Mouse (Mus musculus): ENCODE measurements around the gene Casd1. TPM values are rescaled to one million over a fixed set of nuclear protein-coding genes. Genes with fewer than 3 reads are reported as not detected.
A peak's percentile ranks its signal among the peaks of the same experiment; 100 is the strongest.

The Casd1 gene
- polyA plus RNA-seq, 1 experiment from 2014 or later, result 41.1 TPM

GRCm38 (mm10) chr6:4587946-4588345, 12.7 kb upstream of the Casd1 start:
- no peak overlapping the region for H3K9ac ChIP-seq (replicated peaks)
- H3K36me3 ChIP-seq, result no peaks in the 10 kb centered on the region
- no peak overlapping the region for H3K27ac ChIP-seq (replicated peaks)
- H3K4me1 ChIP-seq, result no peaks in the 10 kb centered on the region
- 69% methylated on average over 4 of the region's 4 CpGs for WGBS
- no peak for ATAC-seq (ENCODE audit: low FRiP score, low read depth)
- H3K4me3 ChIP-seq, result no peak overlapping the region
- H3K27me3 ChIP-seq, result peaks cover 14% of the 10 kb centered on the region; the same call in 1 of the 2 replicates
- no peaks in the 10 kb centered on the region for H3K9me3 ChIP-seq
- no peak overlapping the region for H3K4me2 ChIP-seq (replicated peaks)

- 94% methylated on average over 3 of the region's 3 CpGs for WGBS
- no peak overlapping the region for H3K4me2 ChIP-seq (replicated peaks)
- H3K9me3 ChIP-seq, result no peaks in the 10 kb centered on the region
- H3K4me3 ChIP-seq, result no peak overlapping the region
- H3K4me1 ChIP-seq, result no peaks in the 10 kb centered on the region
- H3K36me3 ChIP-seq, result no peaks in the 10 kb centered on the region
- ATAC-seq (ENCODE audit: low FRiP score, low read depth), result no peak
- H3K27ac ChIP-seq (replicated peaks), result no peak overlapping the region
- H3K27me3 ChIP-seq, result peaks cover 14% of the 10 kb centered on the region; the same call in 1 of the 2 replicates
- H3K9ac ChIP-seq (replicated peaks), result no peak overlapping the region
These were observed 11.9 kb upstream of the Casd1 start for GRCm38 (mm10) chr6:4588722-4589121.

- H3K4me2 ChIP-seq (replicated peaks), result no peak overlapping the region
- WGBS, result 66% methylated on average over 8 of the region's 8 CpGs
- H3K9ac ChIP-seq (replicated peaks), result no peak overlapping the region
- H3K36me3 ChIP-seq, result no peaks in the 10 kb centered on the region
- H3K4me1 ChIP-seq, result no peaks in the 10 kb centered on the region
- no peak overlapping the region for H3K27ac ChIP-seq (replicated peaks)
- no peak overlapping the region for H3K4me3 ChIP-seq
- no peaks in the 10 kb centered on the region for H3K9me3 ChIP-seq
- H3K27me3 ChIP-seq, result peaks cover 13% of the 10 kb centered on the region; the same call in 1 of the 2 replicates
- ATAC-seq (ENCODE audit: low FRiP score, low read depth), result no peak
These were observed 10.6 kb upstream of the Casd1 start for GRCm38 (mm10) chr6:4590089-4590488.

- Histone ChIP-seq H3K36me3 (no peaks in the 10 kb centered on the region), H3K9ac (replicated peaks) (no peak overlapping the region), H3K27ac (replicated peaks) (no peak overlapping the region), H3K9me3 (no peaks in the 10 kb centered on the region), H3K4me1 (peaks cover 18% of the 10 kb centered on the region), H3K27me3 (no peaks in the 10 kb centered on the region), H3K4me2 (replicated peaks) (no peak overlapping the region), H3K4me3 (no peak overlapping the region)
- WGBS, result 66% methylated on average over 4 of the region's 4 CpGs
- no peak for ATAC-seq (ENCODE audit: low FRiP score, low read depth)
These were observed 2.9 kb upstream of the Casd1 start for GRCm38 (mm10) chr6:4597711-4598110.

- WGBS, result 34% methylated on average over 7 of the region's 7 CpGs
- peak overlapping the region; percentile 73 for H3K4me3 ChIP-seq
- no peaks in the 10 kb centered on the region for H3K27me3 ChIP-seq
- peak; percentile 5; the same call in 1 of the 2 replicates for ATAC-seq (ENCODE audit: low FRiP score, low read depth)
- peaks cover 25% of the 10 kb centered on the region for H3K4me1 ChIP-seq
- H3K9me3 ChIP-seq, result no peaks in the 10 kb centered on the region
- H3K4me2 ChIP-seq (replicated peaks), result peak overlapping the region; percentile 90
- H3K27ac ChIP-seq (replicated peaks), result peak overlapping the region; percentile 95
- peak overlapping the region; percentile 92; the same call in 1 of the 2 replicates for H3K9ac ChIP-seq (replicated peaks)
- H3K36me3 ChIP-seq, result no peaks in the 10 kb centered on the region
These were observed 468 bp upstream of the Casd1 start for GRCm38 (mm10) chr6:4600085-4600657.

- no peaks in the 10 kb centered on the region for H3K36me3 ChIP-seq
- H3K4me2 ChIP-seq (replicated peaks), result peak overlapping the region; percentile 90
- H3K27ac ChIP-seq (replicated peaks), result peak overlapping the region; percentile 95
- peak; percentile 82 for ATAC-seq (ENCODE audit: low FRiP score, low read depth)
- H3K9me3 ChIP-seq, result no peaks in the 10 kb centered on the region
- no peaks in the 10 kb centered on the region for H3K27me3 ChIP-seq
- H3K9ac ChIP-seq (replicated peaks), result peak overlapping the region; percentile 92
- 3% methylated on average over 58 of the region's 58 CpGs for WGBS
- peaks cover 25% of the 10 kb centered on the region for H3K4me1 ChIP-seq
- H3K4me3 ChIP-seq, result peak overlapping the region; percentile 73
These were observed 775 bp downstream of the Casd1 start for GRCm38 (mm10) chr6:4601297-4601931.

GRCm38 (mm10) chr6:4602012-4602411, 1.4 kb downstream of the Casd1 start:
- ATAC-seq (ENCODE audit: low FRiP score, low read depth), result no peak
- H3K4me3 ChIP-seq, result peak overlapping the region; percentile 73
- no peak overlapping the region for H3K9ac ChIP-seq (replicated peaks)
- no peaks in the 10 kb centered on the region for H3K36me3 ChIP-seq
- no peaks in the 10 kb centered on the region for H3K9me3 ChIP-seq
- no peaks in the 10 kb centered on the region for H3K27me3 ChIP-seq
- peaks cover 27% of the 10 kb centered on the region for H3K4me1 ChIP-seq
- peak overlapping the region; percentile 90 for H3K4me2 ChIP-seq (replicated peaks)
- H3K27ac ChIP-seq (replicated peaks), result no peak overlapping the region; the same call in 1 of the 2 replicates
- WGBS, result 64% methylated on average over 5 of the region's 5 CpGs

- Histone ChIP-seq H3K9ac (replicated peaks) (no peak overlapping the region), H3K36me3 (no peaks in the 10 kb centered on the region), H3K27me3 (no peaks in the 10 kb centered on the region), H3K4me2 (replicated peaks) (no peak overlapping the region), H3K4me3 (no peak overlapping the region), H3K4me1 (peaks cover 19% of the 10 kb centered on the region; the same call in 1 of the 2 replicates), H3K9me3 (no peaks in the 10 kb centered on the region), H3K27ac (replicated peaks) (no peak overlapping the region)
- ATAC-seq (ENCODE audit: low FRiP score, low read depth), result no peak
- 94% methylated on average over 4 of the region's 4 CpGs for WGBS
These were observed 5.8 kb downstream of the Casd1 start for GRCm38 (mm10) chr6:4606394-4606793.

GRCm38 (mm10) chr6:4610216-4610896, 9.7 kb downstream of the Casd1 start:
- Histone ChIP-seq H3K27me3 (no peaks in the 10 kb centered on the region), H3K36me3 (peaks cover 8% of the 10 kb centered on the region; the same call in 1 of the 2 replicates), H3K4me1 (0 out of 2 replicates have a peak, but pooled peaks cover 6% of the 10 kb centered on the region), H3K9ac (replicated peaks) (no peak overlapping the region), H3K4me2 (replicated peaks) (no peak overlapping the region), H3K4me3 (no peak overlapping the region), H3K9me3 (no peaks in the 10 kb centered on the region), H3K27ac (replicated peaks) (no peak overlapping the region)
- no peak for ATAC-seq (ENCODE audit: low FRiP score, low read depth)
- WGBS, result 85% methylated on average over 4 of the region's 4 CpGs

GRCm38 (mm10) chr6:4611853-4612252, 11.2 kb downstream of the Casd1 start:
- H3K4me3 ChIP-seq, result no peak overlapping the region
- H3K9ac ChIP-seq (replicated peaks), result no peak overlapping the region
- 0 out of 2 replicates have a peak, but pooled peaks cover 5% of the 10 kb centered on the region for H3K4me1 ChIP-seq
- H3K27ac ChIP-seq (replicated peaks), result no peak overlapping the region
- WGBS, result 88% methylated on average over 4 of the region's 4 CpGs
- H3K9me3 ChIP-seq, result no peaks in the 10 kb centered on the region
- H3K27me3 ChIP-seq, result no peaks in the 10 kb centered on the region
- H3K36me3 ChIP-seq, result peaks cover 8% of the 10 kb centered on the region; the same call in 1 of the 2 replicates
- no peak for ATAC-seq (ENCODE audit: low FRiP score, low read depth)
- H3K4me2 ChIP-seq (replicated peaks), result no peak overlapping the region

- no peak overlapping the region for H3K4me2 ChIP-seq (replicated peaks)
- no peak for ATAC-seq (ENCODE audit: low FRiP score, low read depth)
- no peaks in the 10 kb centered on the region for H3K9me3 ChIP-seq
- no peaks in the 10 kb centered on the region for H3K4me1 ChIP-seq
- H3K27me3 ChIP-seq, result no peaks in the 10 kb centered on the region
- no peak overlapping the region for H3K9ac ChIP-seq (replicated peaks)
- H3K4me3 ChIP-seq, result no peak overlapping the region
- peaks cover 8% of the 10 kb centered on the region; the same call in 1 of the 2 replicates for H3K36me3 ChIP-seq
- no peak overlapping the region for H3K27ac ChIP-seq (replicated peaks)
- WGBS, result 93% methylated on average over 7 of the region's 7 CpGs
These were observed 11.8 kb downstream of the Casd1 start for GRCm38 (mm10) chr6:4612431-4612830.

GRCm38 (mm10) chr6:4617911-4618310, 17.3 kb downstream of the Casd1 start:
- Histone ChIP-seq H3K9me3 (no peaks in the 10 kb centered on the region), H3K9ac (replicated peaks) (no peak overlapping the region), H3K36me3 (peaks cover 12% of the 10 kb centered on the region; the same call in 1 of the 2 replicates), H3K27ac (replicated peaks) (no peak overlapping the region), H3K4me1 (no peaks in the 10 kb centered on the region), H3K4me3 (no peak overlapping the region), H3K27me3 (no peaks in the 10 kb centered on the region), H3K4me2 (replicated peaks) (no peak overlapping the region)
- WGBS, result 87% methylated on average over 10 of the region's 10 CpGs
- ATAC-seq (ENCODE audit: low FRiP score, low read depth), result no peak
